Mouse (Mus musculus) forebrain, embryonic 16.5 days (tissue): ENCODE measurements around the gene Med17. TPM values are rescaled to one million over a fixed set of nuclear protein-coding genes. Genes with fewer than 3 reads are reported as not detected.

ENCODE experiments used
- ATAC-seq: fragments of 200-750 bp; cut with Nextera tagmentation; 2 replicates; pipeline ENCODE4 v1.8.0; 2017; ENCODE audit warnings: mild to moderate bottlenecking, moderate library complexity
- H3K27ac ChIP-seq: fragments of 300-500 bp; sonication (generic); 2 replicates; pipeline ENCODE4 v1.5.1; 2014; ENCODE audit warnings: low read length, control low read depth
- H3K27me3 ChIP-seq: fragments of 300-500 bp; sonication (generic); replicated peaks from 2 replicates; pipeline ENCODE4 v1.6.1; 2014; ENCODE audit warnings: low read length; ENCODE audit not compliant: control insufficient read depth, insufficient read depth
- H3K36me3 ChIP-seq: fragments of 300-500 bp; sonication (generic); 2 replicates; pipeline ENCODE4 v1.6.1; 2014; ENCODE audit not compliant: control insufficient read depth, insufficient read depth
- H3K4me1 ChIP-seq: fragments of 300-500 bp; sonication (generic); replicated peaks from 2 replicates; pipeline ENCODE4 v1.6.1; 2014; ENCODE audit warnings: low read length; ENCODE audit not compliant: control insufficient read depth, insufficient read depth
- H3K4me2 ChIP-seq: fragments of 300-500 bp; sonication (generic); 2 replicates; pipeline ENCODE4 v1.6.1; 2014; ENCODE audit warnings: mild to moderate bottlenecking, low read length, control low read depth
- H3K4me3 ChIP-seq: fragments of 300-500 bp; sonication (generic); replicated peaks from 2 replicates; pipeline ENCODE4 v1.5.1; 2014; ENCODE audit warnings: mild to moderate bottlenecking, low read length, control low read depth
- H3K9ac ChIP-seq: fragments of 300-500 bp; sonication (generic); replicated peaks from 2 replicates; pipeline ENCODE4 v1.6.1; 2014; ENCODE audit warnings: low read depth, low read length, control low read depth
- H3K9me3 ChIP-seq: fragments of 300-500 bp; sonication (generic); 2 replicates; pipeline ENCODE4 v1.6.1; 2016; ENCODE audit warnings: low read length; ENCODE audit not compliant: control insufficient read depth
- WGBS: fragments of 180-500 bp; shearing (Covaris S2); extraction: QIAGEN DNeasy Blood & Tissue Kit; methylation state at CpG from one replicate; pipeline ENCODE4 v1.1.7; 2014; 5-methylcytosine and 5-hydroxymethylcytosine counted together
- polyA plus RNA-seq: library from polyadenylated mRNA; unstranded; fragments of >200 nt; fragmentation: Nextera tagmentation; extraction: Ambion mirVana; gene quantifications from 2 replicates; pipeline ENCODE4 v1.2.1, GENCODE M21; 2015

Med17 gene
- polyA plus RNA-seq, 1 experiment from 2014 or later = 34.9 TPM

- Histone ChIP-seq H3K36me3 (peaks cover 43% of the 10 kb centered on the region), H3K4me2 (no peak overlapping the region), H3K4me1 (peaks cover 10% of the 10 kb centered on the region), H3K27ac (no peak overlapping the region), H3K9ac (no peak overlapping the region), H3K27me3 (no peaks in the 10 kb centered on the region), H3K4me3 (no peak overlapping the region), H3K9me3 (no peaks in the 10 kb centered on the region)
- ATAC-seq = no peak
- 96% methylated on average over 2 of the region's 2 CpGs for WGBS
Measured at GRCm38 (mm10) chr9:15273981-15274380, 5.8 kb downstream of the Med17 start.

- no peak for ATAC-seq
- no peak overlapping the region for H3K4me3 ChIP-seq
- H3K9me3 ChIP-seq = no peaks in the 10 kb centered on the region
- H3K27me3 ChIP-seq = no peaks in the 10 kb centered on the region
- no peak overlapping the region for H3K9ac ChIP-seq
- no peak overlapping the region for H3K27ac ChIP-seq
- no peaks in the 10 kb centered on the region for H3K4me1 ChIP-seq
- peaks cover 61% of the 10 kb centered on the region for H3K36me3 ChIP-seq
- H3K4me2 ChIP-seq = no peak overlapping the region
- WGBS = 96% methylated on average over 10 of the region's 10 CpGs
Measured at GRCm38 (mm10) chr9:15263487-15263886, 16.2 kb downstream of the Med17 start.

GRCm38 (mm10) chr9:15261980-15262379 lies 17.8 kb downstream of the Med17 start:
- no peak for ATAC-seq
- H3K27ac ChIP-seq = no peak overlapping the region
- H3K4me2 ChIP-seq = no peak overlapping the region
- H3K9ac ChIP-seq = no peak overlapping the region
- H3K4me1 ChIP-seq = no peaks in the 10 kb centered on the region
- H3K27me3 ChIP-seq = no peaks in the 10 kb centered on the region
- no peaks in the 10 kb centered on the region for H3K9me3 ChIP-seq
- peaks cover 47% of the 10 kb centered on the region for H3K36me3 ChIP-seq
- WGBS = 93% methylated on average over 8 of the region's 8 CpGs
- no peak overlapping the region for H3K4me3 ChIP-seq

GRCm38 (mm10) chr9:15256214-15256613 lies 23.5 kb downstream of the Med17 start:
- peaks cover 8% of the 10 kb centered on the region for H3K36me3 ChIP-seq
- 81% methylated on average over 3 of the region's 3 CpGs for WGBS
- no peaks in the 10 kb centered on the region for H3K4me1 ChIP-seq
- H3K9me3 ChIP-seq = no peaks in the 10 kb centered on the region
- no peaks in the 10 kb centered on the region for H3K27me3 ChIP-seq
- no peak overlapping the region for H3K4me3 ChIP-seq
- ATAC-seq = no peak
- no peak overlapping the region for H3K9ac ChIP-seq
- no peak overlapping the region for H3K27ac ChIP-seq
- H3K4me2 ChIP-seq = no peak overlapping the region

GRCm38 (mm10) chr9:15254501-15254900 lies 25.2 kb downstream of the Med17 start:
- Histone ChIP-seq H3K27me3 (no peaks in the 10 kb centered on the region), H3K9me3 (no peaks in the 10 kb centered on the region), H3K4me1 (no peaks in the 10 kb centered on the region), H3K36me3 (no peaks in the 10 kb centered on the region), H3K4me3 (no peak overlapping the region), H3K27ac (no peak overlapping the region), H3K9ac (no peak overlapping the region), H3K4me2 (no peak overlapping the region)
- WGBS = 87% methylated on average over 7 of the region's 7 CpGs
- ATAC-seq = no peak

GRCm38 (mm10) chr9:15252196-15252595 lies 27.5 kb downstream of the Med17 start:
- Histone ChIP-seq H3K9me3 (no peaks in the 10 kb centered on the region), H3K27me3 (no peaks in the 10 kb centered on the region), H3K27ac (no peak overlapping the region), H3K9ac (no peak overlapping the region), H3K4me2 (no peak overlapping the region), H3K4me1 (no peaks in the 10 kb centered on the region), H3K36me3 (no peaks in the 10 kb centered on the region), H3K4me3 (no peak overlapping the region)
- WGBS = 83% methylated on average over 7 of the region's 7 CpGs
- no peak for ATAC-seq

GRCm38 (mm10) chr9:15250376-15250775 lies 29.4 kb downstream of the Med17 start:
- no peak overlapping the region for H3K9ac ChIP-seq
- no peaks in the 10 kb centered on the region for H3K4me1 ChIP-seq
- 78% methylated on average over 7 of the region's 7 CpGs for WGBS
- no peaks in the 10 kb centered on the region for H3K36me3 ChIP-seq
- no peak for ATAC-seq
- H3K27ac ChIP-seq = no peak overlapping the region
- no peak overlapping the region for H3K4me2 ChIP-seq
- H3K9me3 ChIP-seq = no peaks in the 10 kb centered on the region
- no peak overlapping the region for H3K4me3 ChIP-seq
- no peaks in the 10 kb centered on the region for H3K27me3 ChIP-seq

GRCm38 (mm10) chr9:15245319-15246075 lies 34.2 kb downstream of the Med17 start:
- Histone ChIP-seq H3K9me3 (no peaks in the 10 kb centered on the region), H3K4me1 (no peaks in the 10 kb centered on the region), H3K4me2 (no peak overlapping the region), H3K9ac (no peak overlapping the region), H3K36me3 (no peaks in the 10 kb centered on the region), H3K4me3 (no peak overlapping the region), H3K27me3 (no peaks in the 10 kb centered on the region), H3K27ac (no peak overlapping the region)
- 83% methylated on average over 14 of the region's 14 CpGs for WGBS
- no peak for ATAC-seq

GRCm38 (mm10) chr9:15242130-15242529 lies 37.6 kb downstream of the Med17 start:
- Histone ChIP-seq H3K27me3 (no peaks in the 10 kb centered on the region), H3K4me2 (no peak overlapping the region), H3K4me1 (peaks cover 11% of the 10 kb centered on the region), H3K27ac (no peak overlapping the region), H3K4me3 (no peak overlapping the region), H3K36me3 (no peaks in the 10 kb centered on the region), H3K9me3 (no peaks in the 10 kb centered on the region), H3K9ac (no peak overlapping the region)
- WGBS = 97% methylated on average over 1 of the region's 1 CpGs
- no peak for ATAC-seq

- no peaks in the 10 kb centered on the region for H3K27me3 ChIP-seq
- H3K9me3 ChIP-seq = no peaks in the 10 kb centered on the region
- WGBS = 47% methylated on average over 9 of the region's 9 CpGs
- H3K36me3 ChIP-seq = no peaks in the 10 kb centered on the region
- H3K4me2 ChIP-seq = no peak overlapping the region
- H3K4me3 ChIP-seq = no peak overlapping the region
- ATAC-seq = no peak
- no peak overlapping the region for H3K9ac ChIP-seq
- no peak overlapping the region for H3K27ac ChIP-seq
- H3K4me1 ChIP-seq = peaks cover 11% of the 10 kb centered on the region
Measured at GRCm38 (mm10) chr9:15241596-15241939, 38.2 kb downstream of the Med17 start.
